Comparison of ENCODE assay signal across 12 mouse cellular contexts in genomic region chr8:107329595-107329994, GRCm38 (mm10). TPM values are rescaled to one million over a fixed set of nuclear protein-coding genes. Genes with fewer than 3 reads are reported as not detected.
DNase-seq lines count a peak whose midpoint lies in the region; ATAC-seq and TF ChIP-seq lines count a peak whose summit lies in the region.
"Had no signal": no experiment of that assay in that cellular context is flagged by ENCODE, and none has a peak within 500 bp of the region (broad histone marks: within the 10 kb centered on the region; RNA-seq: fewer than 3 reads in every experiment).

No protein-coding gene starts in this region.

- WGBS in lung, embryonic 14.5 days, result 54% methylated on average over 1 of the region's 1 CpGs

- peak; percentile 22; the same call in 1 of the 2 replicates for TF ChIP-seq CTCF in lung, embryonic 14.5 days (IDR thresholded peaks at IDR 0.05; ENCODE audit: low read depth)

- no peak overlapping the region for H3K9ac ChIP-seq in lung, embryonic 14.5 days
- H3K9ac ChIP-seq: forebrain, embryonic 13.5 days had no signal

- H3K4me1 ChIP-seq in lung, embryonic 14.5 days (ENCODE audit: insufficient read depth), result no peaks in the 10 kb centered on the region
- H3K4me1 ChIP-seq: forebrain, embryonic 13.5 days; heart, embryonic 10.5 days had no signal

- H3K4me3 ChIP-seq in lung, embryonic 14.5 days (ENCODE audit: low read depth, low read length), result no peak overlapping the region
- H3K4me3 ChIP-seq: forebrain, embryonic 13.5 days; heart, embryonic 10.5 days had no signal

- no peak overlapping the region for H3K27ac ChIP-seq in lung, embryonic 14.5 days (ENCODE audit: low read depth)
- H3K27ac ChIP-seq: forebrain, embryonic 13.5 days; heart, embryonic 10.5 days had no signal

- no peaks in the 10 kb centered on the region for H3K9me3 ChIP-seq in lung, embryonic 14.5 days (ENCODE audit: low read depth, low read length)
- H3K9me3 ChIP-seq: forebrain, embryonic 13.5 days; heart, embryonic 10.5 days had no signal

- H3K36me3 ChIP-seq in lung, embryonic 14.5 days (ENCODE audit: insufficient read depth), result no peaks in the 10 kb centered on the region
- H3K36me3 ChIP-seq: heart, embryonic 10.5 days had no signal

- H3K4me2 ChIP-seq in lung, embryonic 14.5 days, result no peak overlapping the region
- H3K4me2 ChIP-seq: forebrain, embryonic 13.5 days had no signal

- ATAC-seq in lung, embryonic 14.5 days (ENCODE audit: insufficient read depth), result no peak
- peak; percentile 96 for ATAC-seq in megakaryocyte progenitor cell, adult 5-6 weeks (replicated peaks; ENCODE audit: poor library complexity)
- no peak for ATAC-seq in erythroblast, adult 5-6 weeks (replicated peaks; ENCODE audit: low FRiP score, poor library complexity, severe bottlenecking)
- ATAC-seq: forebrain, embryonic 13.5 days had no signal

- H3K27me3 ChIP-seq in lung, embryonic 14.5 days (ENCODE audit: insufficient read depth, low read length), result no peaks in the 10 kb centered on the region
- H3K27me3 ChIP-seq: forebrain, embryonic 13.5 days had no signal

- DNase-seq in embryo, embryonic 10 days (ENCODE audit: low spot score), result peak; percentile 35
- no peak for DNase-seq in embryo, embryonic 9.5 days (ENCODE audit: extremely low spot score)
- DNase-seq in lung, embryonic 14.5 days, result peak; percentile 5
- DNase-seq in lung, adult 18-20 months, result no peak
- DNase-seq in brain, adult 2 months (ENCODE audit: low read depth, low spot score), result peak; percentile 22
- no peak for DNase-seq in right cerebral cortex, postnatal 10 days (ENCODE audit: low spot score in 2 of 2)
- DNase-seq: adrenal gland, postnatal 25 days; layer of hippocampus, adult 9-11 months had no signal

RNA-seq across cellular contexts. Expression of gene Nfat5, which starts 36.3 kb away (rescaled TPM):
- polyA plus RNA-seq in lung, embryonic 14.5 days (2014; fragmentation: Nextera tagmentation; extraction: Ambion mirVana), result 13.3 and 14.1 TPM in 2 replicates
- total RNA-seq in megakaryocyte progenitor cell, adult 5-6 weeks (2015), result 30.1 and 32.3 TPM in 2 replicates
- total RNA-seq in megakaryocyte progenitor cell, adult 5-6 weeks (2017), result 18.8 and 20.9 TPM in 2 replicates
- total RNA-seq in erythroblast, adult 5-6 weeks (2015; ENCODE audit: low replicate concordance), result 11.0 and 14.6 TPM in 2 replicates
- 9.1 and 21.7 TPM in 2 replicates for total RNA-seq in erythroblast, adult 5-6 weeks (2017; ENCODE audit: low replicate concordance)

Comparison
In these comparisons a context has a peak if more than half of its experiments do, and no peak if none do; other contexts are left out.
1. DNase-seq: peak in embryo, embryonic 10 days (single experiment), lung, embryonic 14.5 days (single experiment) and brain, adult 2 months (single experiment); none in embryo, embryonic 9.5 days (single experiment), lung, adult 18-20 months (0 of 2) and right cerebral cortex, postnatal 10 days (0 of 2).